Mouse (Mus musculus): ENCODE data around the gene Psen1. TPM values are rescaled to one million over a fixed set of nuclear protein-coding genes. Genes with fewer than 3 reads are reported as not detected.

Gene Psen1
- 70.0 and 72.7 TPM in 2 replicates for polyA plus RNA-seq (2015; fragmentation: Nextera tagmentation; extraction: Ambion mirVana)

- Histone ChIP-seq H3K4me2 (replicated peaks; ENCODE audit: low read depth, low read length) (peak within 1 kb of the TSS; percentile 77), H3K4me1 (ENCODE audit: insufficient read depth, low read length) (peaks cover 30% of the 10 kb centered on the region), H3K9ac (replicated peaks; ENCODE audit: low read length) (peak within 1 kb of the TSS; percentile 85), H3K36me3 (ENCODE audit: insufficient read depth, low read length) (peaks cover 10% of the 10 kb centered on the region), H3K27me3 (ENCODE audit: insufficient read depth, low read length) (no peaks in the 10 kb centered on the region), H3K4me3 (ENCODE audit: low read length) (peak within 1 kb of the TSS; percentile 89), H3K27ac (ENCODE audit: low read length) (peak within 1 kb of the TSS; percentile 96), H3K9me3 (ENCODE audit: low read length) (no peaks in the 10 kb centered on the region)
- WGBS: under 1% methylated on average over 38 of the region's 38 CpGs
- peak; percentile 98 for ATAC-seq (ENCODE audit: low FRiP score, low TSS enrichment)
These were observed at the start of gene Psen1 for GRCm38 (mm10) chr12:83687934-83688315. TSS of gene Psen1 (plus strand) at chr12:83688152.

DNA sequence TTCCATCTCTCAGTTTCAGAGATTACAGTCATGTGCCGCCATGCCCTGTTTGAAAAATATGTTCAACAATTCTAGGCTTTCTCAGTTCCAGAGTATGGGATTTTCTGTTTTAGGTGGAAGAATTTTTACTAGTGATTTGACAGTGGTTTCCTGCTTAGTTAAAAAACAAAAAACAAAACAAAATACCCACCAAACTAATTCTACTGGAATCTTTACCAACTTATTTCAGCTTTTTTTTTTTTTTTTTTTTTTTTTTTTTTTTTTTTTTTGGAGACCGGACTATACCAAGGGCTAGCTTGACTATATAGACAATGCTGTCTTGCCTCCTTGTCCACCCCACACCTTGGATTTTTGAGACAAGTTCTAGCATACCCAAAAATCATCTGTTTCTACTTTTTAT is 46.7 kb upstream of the Psen1 start:
- H3K4me2 ChIP-seq (replicated peaks; ENCODE audit: low read depth, low read length): no peak overlapping the region
- H3K9me3 ChIP-seq (ENCODE audit: low read length): no peaks in the 10 kb centered on the region
- H3K36me3 ChIP-seq (ENCODE audit: insufficient read depth, low read length): peaks cover 50% of the 10 kb centered on the region
- H3K9ac ChIP-seq (replicated peaks; ENCODE audit: low read length): no peak overlapping the region
- no peak overlapping the region for H3K4me3 ChIP-seq (ENCODE audit: low read length)
- no peaks in the 10 kb centered on the region for H3K27me3 ChIP-seq (ENCODE audit: insufficient read depth, low read length)
- H3K4me1 ChIP-seq (ENCODE audit: insufficient read depth, low read length): no peaks in the 10 kb centered on the region
- 89% methylated on average over 2 of the region's 2 CpGs for WGBS
- ATAC-seq (ENCODE audit: low FRiP score, low TSS enrichment): no peak
- no peak overlapping the region for H3K27ac ChIP-seq (ENCODE audit: low read length)

DNA sequence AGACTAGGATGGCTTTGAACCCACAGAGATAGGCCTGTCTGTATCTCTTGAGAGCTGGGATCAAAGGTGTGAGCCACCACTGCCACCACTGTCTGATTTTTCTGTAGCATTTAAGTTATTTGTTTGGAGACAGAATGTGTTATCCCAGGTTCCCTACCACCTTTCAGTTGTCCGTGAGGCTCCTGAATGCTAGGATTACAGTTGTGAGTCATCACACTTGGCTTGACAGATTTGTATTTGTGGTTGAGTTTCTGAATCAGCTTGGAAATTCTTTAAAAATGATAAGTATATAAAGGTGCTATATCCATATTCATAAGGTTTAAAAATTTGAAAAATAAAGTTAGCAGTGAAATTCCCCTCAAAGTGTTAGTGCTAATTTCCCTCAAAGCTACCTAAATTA is 44.8 kb upstream of the Psen1 start:
- H3K27ac ChIP-seq (ENCODE audit: low read length): no peak overlapping the region
- H3K9me3 ChIP-seq (ENCODE audit: low read length): no peaks in the 10 kb centered on the region
- peaks cover 42% of the 10 kb centered on the region for H3K36me3 ChIP-seq (ENCODE audit: insufficient read depth, low read length)
- no peaks in the 10 kb centered on the region for H3K27me3 ChIP-seq (ENCODE audit: insufficient read depth, low read length)
- 85% methylated on average over 1 of the region's 1 CpGs for WGBS
- no peak overlapping the region for H3K4me2 ChIP-seq (replicated peaks; ENCODE audit: low read depth, low read length)
- no peaks in the 10 kb centered on the region for H3K4me1 ChIP-seq (ENCODE audit: insufficient read depth, low read length)
- H3K4me3 ChIP-seq (ENCODE audit: low read length): no peak overlapping the region
- no peak for ATAC-seq (ENCODE audit: low FRiP score, low TSS enrichment)
- H3K9ac ChIP-seq (replicated peaks; ENCODE audit: low read length): no peak overlapping the region

DNA sequence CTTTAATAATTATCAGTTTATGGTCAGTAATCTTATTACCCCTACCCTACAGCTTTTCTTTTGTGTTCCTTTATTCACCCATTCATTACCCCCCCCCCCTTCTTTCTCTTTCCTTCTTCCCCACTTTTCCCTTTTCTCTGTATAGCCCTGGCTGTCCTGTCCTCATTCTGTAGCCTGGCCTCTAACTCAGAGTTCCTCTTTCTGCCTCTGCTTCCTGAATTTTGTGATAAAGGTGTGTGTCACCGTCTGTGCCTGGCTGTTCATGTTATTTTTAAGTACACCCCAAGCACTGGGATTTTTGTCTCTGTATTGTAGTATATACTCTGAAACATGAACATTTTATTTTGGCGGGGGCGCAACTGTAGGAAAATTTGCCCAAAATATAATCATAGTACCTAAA is 37.6 kb upstream of the Psen1 start:
- ATAC-seq (ENCODE audit: low FRiP score, low TSS enrichment): no peak
- H3K9me3 ChIP-seq (ENCODE audit: low read length): no peaks in the 10 kb centered on the region
- no peak overlapping the region for H3K9ac ChIP-seq (replicated peaks; ENCODE audit: low read length)
- peaks cover 50% of the 10 kb centered on the region for H3K36me3 ChIP-seq (ENCODE audit: insufficient read depth, low read length)
- H3K4me1 ChIP-seq (ENCODE audit: insufficient read depth, low read length): no peaks in the 10 kb centered on the region
- no peak overlapping the region for H3K27ac ChIP-seq (ENCODE audit: low read length)
- H3K4me2 ChIP-seq (replicated peaks; ENCODE audit: low read depth, low read length): no peak overlapping the region
- no peaks in the 10 kb centered on the region for H3K27me3 ChIP-seq (ENCODE audit: insufficient read depth, low read length)
- no peak overlapping the region for H3K4me3 ChIP-seq (ENCODE audit: low read length)
- 92% methylated on average over 3 of the region's 3 CpGs for WGBS

DNA sequence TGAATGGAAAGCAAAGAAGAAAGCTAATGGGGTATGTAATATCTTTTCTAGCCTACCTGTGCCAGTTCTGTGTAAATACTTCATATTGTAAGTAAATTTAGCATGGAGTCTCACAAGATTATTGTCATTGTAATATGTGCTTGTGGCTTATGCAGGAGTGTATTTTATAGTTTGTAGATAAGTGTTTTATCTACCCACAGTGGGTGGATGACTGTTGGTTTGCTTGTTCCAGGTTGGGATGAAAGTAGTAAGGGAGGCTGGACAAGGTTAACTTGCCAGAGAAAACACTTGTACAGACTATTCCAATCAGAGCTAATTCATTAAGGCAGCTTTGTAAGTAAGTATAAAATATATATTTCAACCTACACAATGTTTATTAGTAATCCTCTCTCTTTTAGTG is 36.5 kb upstream of the Psen1 start:
- Histone ChIP-seq H3K27me3 (ENCODE audit: insufficient read depth, low read length) (no peaks in the 10 kb centered on the region), H3K4me1 (ENCODE audit: insufficient read depth, low read length) (no peaks in the 10 kb centered on the region), H3K27ac (ENCODE audit: low read length) (no peak overlapping the region), H3K36me3 (ENCODE audit: insufficient read depth, low read length) (peaks cover 48% of the 10 kb centered on the region), H3K4me3 (ENCODE audit: low read length) (no peak overlapping the region), H3K9ac (replicated peaks; ENCODE audit: low read length) (no peak overlapping the region), H3K9me3 (ENCODE audit: low read length) (no peaks in the 10 kb centered on the region), H3K4me2 (replicated peaks; ENCODE audit: low read depth, low read length) (no peak overlapping the region)
- no peak for ATAC-seq (ENCODE audit: low FRiP score, low TSS enrichment)

DNA sequence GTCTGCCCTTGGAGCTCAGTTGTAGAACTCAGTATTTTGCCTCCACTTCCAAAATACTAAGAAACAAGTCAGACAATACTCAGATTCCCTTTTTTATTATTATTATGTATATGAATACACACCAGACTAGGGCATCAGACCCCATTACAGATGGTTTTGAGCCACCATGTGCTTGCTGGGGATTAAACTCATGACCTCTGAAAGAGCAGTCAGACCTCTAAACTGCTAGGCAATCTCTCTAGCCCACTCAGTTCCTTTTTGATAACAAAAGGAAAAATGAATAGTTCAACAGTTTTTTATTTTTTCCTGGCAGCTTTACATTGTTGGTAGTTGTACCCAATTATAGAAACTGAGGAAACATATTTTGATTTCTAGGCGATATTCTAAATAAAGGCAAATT is 2.5 kb upstream of the Psen1 start:
- Histone ChIP-seq H3K27ac (ENCODE audit: low read length) (no peak overlapping the region), H3K36me3 (ENCODE audit: insufficient read depth, low read length) (peaks cover 16% of the 10 kb centered on the region), H3K4me3 (ENCODE audit: low read length) (no peak overlapping the region), H3K27me3 (ENCODE audit: insufficient read depth, low read length) (no peaks in the 10 kb centered on the region), H3K4me2 (replicated peaks; ENCODE audit: low read depth, low read length) (no peak overlapping the region), H3K9me3 (ENCODE audit: low read length) (no peaks in the 10 kb centered on the region), H3K4me1 (ENCODE audit: insufficient read depth, low read length) (peaks cover 22% of the 10 kb centered on the region), H3K9ac (replicated peaks; ENCODE audit: low read length) (no peak overlapping the region)
- ATAC-seq (ENCODE audit: low FRiP score, low TSS enrichment): no peak
- WGBS: 94% methylated on average over 1 of the region's 1 CpGs

GRCm38 (mm10) chr12:83686575-83687350 is 1.2 kb upstream of the Psen1 start:
- WGBS: 76% methylated on average over 9 of the region's 9 CpGs
- Histone ChIP-seq H3K27me3 (ENCODE audit: insufficient read depth, low read length) (no peaks in the 10 kb centered on the region), H3K36me3 (ENCODE audit: insufficient read depth, low read length) (peaks cover 12% of the 10 kb centered on the region), H3K27ac (ENCODE audit: low read length) (peak overlapping the region; percentile 96), H3K4me2 (replicated peaks; ENCODE audit: low read depth, low read length) (peak overlapping the region; percentile 77; the same call in 1 of the 2 replicates), H3K4me3 (ENCODE audit: low read length) (no peak overlapping the region), H3K9ac (replicated peaks; ENCODE audit: low read length) (no peak overlapping the region), H3K4me1 (ENCODE audit: insufficient read depth, low read length) (peaks cover 30% of the 10 kb centered on the region), H3K9me3 (ENCODE audit: low read length) (no peaks in the 10 kb centered on the region)
- no peak for ATAC-seq (ENCODE audit: low FRiP score, low TSS enrichment)

DNA sequence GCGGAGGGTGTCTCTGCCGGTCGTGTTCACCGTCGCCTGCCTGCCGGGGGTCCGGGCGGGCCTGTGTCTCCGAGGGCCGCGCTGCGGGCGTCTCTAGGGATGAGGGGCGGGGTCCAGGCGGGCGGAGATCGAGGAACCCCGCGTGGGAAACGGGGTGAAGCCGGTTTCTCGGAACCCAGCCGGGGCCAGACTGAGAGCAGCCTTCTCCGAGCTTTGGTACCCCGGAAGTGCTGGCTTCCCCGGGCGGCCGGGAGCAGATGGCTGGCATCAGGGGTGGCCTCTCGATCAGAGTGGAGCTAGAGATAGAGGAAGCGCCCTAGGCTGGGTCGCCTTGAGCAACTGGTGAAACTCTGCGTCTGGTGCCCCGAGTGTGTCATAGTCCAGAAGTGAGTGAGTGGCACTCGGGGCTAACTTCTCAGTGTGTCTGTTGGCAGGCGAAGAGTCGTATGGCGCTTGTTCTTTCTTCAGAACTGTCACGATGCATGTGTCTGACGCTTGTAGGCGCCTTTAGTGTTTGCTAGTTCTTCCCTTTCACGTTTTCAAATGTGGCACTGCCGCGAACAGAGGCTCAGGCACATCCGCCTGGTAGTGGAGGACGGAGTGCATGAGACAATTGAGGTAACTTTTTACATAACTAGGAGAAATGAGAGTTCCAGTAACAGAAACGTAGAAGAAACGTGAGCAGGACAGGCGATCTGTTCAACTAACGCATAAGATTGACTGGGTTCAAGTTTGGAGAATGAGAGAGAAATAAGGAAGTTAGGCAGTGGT is 549 bp downstream of the Psen1 start:
- peak; percentile 85 for ATAC-seq (ENCODE audit: low FRiP score, low TSS enrichment)
- Histone ChIP-seq H3K36me3 (ENCODE audit: insufficient read depth, low read length) (peaks cover 8% of the 10 kb centered on the region), H3K4me2 (replicated peaks; ENCODE audit: low read depth, low read length) (peak overlapping the region; percentile 77), H3K9me3 (ENCODE audit: low read length) (no peaks in the 10 kb centered on the region), H3K4me3 (ENCODE audit: low read length) (peak overlapping the region; percentile 89), H3K4me1 (ENCODE audit: insufficient read depth, low read length) (peaks cover 30% of the 10 kb centered on the region), H3K27me3 (ENCODE audit: insufficient read depth, low read length) (no peaks in the 10 kb centered on the region), H3K9ac (replicated peaks; ENCODE audit: low read length) (peak overlapping the region; percentile 85), H3K27ac (ENCODE audit: low read length) (peak overlapping the region; percentile 96)
- WGBS: under 1% methylated on average over 49 of the region's 49 CpGs

- no peaks in the 10 kb centered on the region for H3K9me3 ChIP-seq (ENCODE audit: low read length)
- WGBS: 12% methylated on average over 6 of the region's 6 CpGs
- ATAC-seq (ENCODE audit: low FRiP score, low TSS enrichment): no peak
- peaks cover 30% of the 10 kb centered on the region for H3K4me1 ChIP-seq (ENCODE audit: insufficient read depth, low read length)
- peak overlapping the region; percentile 85 for H3K9ac ChIP-seq (replicated peaks; ENCODE audit: low read length)
- peak overlapping the region; percentile 96 for H3K27ac ChIP-seq (ENCODE audit: low read length)
- H3K4me3 ChIP-seq (ENCODE audit: low read length): peak overlapping the region; percentile 89
- peaks cover 5% of the 10 kb centered on the region for H3K36me3 ChIP-seq (ENCODE audit: insufficient read depth, low read length)
- peak overlapping the region; percentile 77 for H3K4me2 ChIP-seq (replicated peaks; ENCODE audit: low read depth, low read length)
- no peaks in the 10 kb centered on the region for H3K27me3 ChIP-seq (ENCODE audit: insufficient read depth, low read length)
These were observed 1.1 kb downstream of the Psen1 start for GRCm38 (mm10) chr12:83689087-83689432.

DNA sequence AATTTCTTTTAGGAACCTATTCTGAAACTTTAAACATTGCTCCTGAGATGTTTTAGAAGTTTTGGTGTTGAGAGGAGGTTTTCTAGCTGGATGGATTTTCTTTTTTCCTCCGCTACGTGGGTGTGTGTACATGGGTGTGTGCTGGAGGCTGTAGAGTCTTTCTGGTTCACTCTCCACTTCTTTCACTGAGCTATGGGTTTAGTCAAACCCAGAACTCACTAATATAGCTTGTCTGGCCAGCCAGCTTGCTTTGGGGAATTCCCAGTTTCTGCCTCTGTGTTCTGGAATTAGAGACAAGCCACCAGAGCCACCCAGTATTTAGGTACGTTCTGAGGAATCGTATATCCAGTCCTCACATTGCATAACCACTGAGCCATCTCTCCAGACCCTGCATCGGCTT is 6.1 kb downstream of the Psen1 start:
- Histone ChIP-seq H3K9ac (replicated peaks; ENCODE audit: low read length) (no peak overlapping the region), H3K4me2 (replicated peaks; ENCODE audit: low read depth, low read length) (no peak overlapping the region), H3K27me3 (ENCODE audit: insufficient read depth, low read length) (no peaks in the 10 kb centered on the region), H3K9me3 (ENCODE audit: low read length) (no peaks in the 10 kb centered on the region), H3K4me3 (ENCODE audit: low read length) (no peak overlapping the region), H3K36me3 (ENCODE audit: insufficient read depth, low read length) (peaks cover 5% of the 10 kb centered on the region), H3K27ac (ENCODE audit: low read length) (no peak overlapping the region), H3K4me1 (ENCODE audit: insufficient read depth, low read length) (peaks cover 27% of the 10 kb centered on the region)
- WGBS: 87% methylated on average over 5 of the region's 5 CpGs
- ATAC-seq (ENCODE audit: low FRiP score, low TSS enrichment): no peak

Data from kidney, embryonic 16.5 days (tissue).